Mouse (Mus musculus) cerebellum, postnatal 36 days (tissue): Measurements from ENCODE around the gene Traip.

Experiments
- DNase-seq, 2 experiments: peaks; one replicate each; pipeline ENCODE4 v3.0.0; 2021 to 2022; ENCODE audit warnings: mixed read lengths in 2 of 2

Traip gene

GRCm38 (mm10) chr9:107949922-107950235, at the start of gene Traip:
Gene Traip, plus strand, starts transcription at chr9:107950136.
- no peak for DNase-seq

GRCm38 (mm10) chr9:107900840-107901626, 48.9 kb upstream of the Traip start:
- DNase-seq: peak; percentile 94

GRCm38 (mm10) chr9:107901627-107901914, 48.4 kb upstream of the Traip start:
- DNase-seq: no peak

- peak; percentile 87 to 91 for DNase-seq
Observed at GRCm38 (mm10) chr9:107904726-107905125, 45.2 kb upstream of the Traip start.

- DNase-seq: no peak
Observed at GRCm38 (mm10) chr9:107906252-107906966, 43.5 kb upstream of the Traip start, which contains the start of gene Mst1r. Gene Mst1r, plus strand, starts transcription at chr9:107906873.

GRCm38 (mm10) chr9:107906967-107907800, 42.8 kb upstream of the Traip start:
- no peak for DNase-seq

- no peak for DNase-seq
Observed at GRCm38 (mm10) chr9:107907801-107908120, 42.2 kb upstream of the Traip start.

- DNase-seq: no peak
Observed at GRCm38 (mm10) chr9:107908410-107909158, 41.4 kb upstream of the Traip start.

GRCm38 (mm10) chr9:107910025-107910769, 39.7 kb upstream of the Traip start:
- no peak for DNase-seq

GRCm38 (mm10) chr9:107914764-107915420, 35.0 kb upstream of the Traip start:
- no peak for DNase-seq

GRCm38 (mm10) chr9:107917895-107918608, 31.9 kb upstream of the Traip start:
- no peak for DNase-seq

GRCm38 (mm10) chr9:107918884-107919283, 31.1 kb upstream of the Traip start:
- no peak for DNase-seq

GRCm38 (mm10) chr9:107919441-107919840, 30.5 kb upstream of the Traip start:
- no peak for DNase-seq

- no peak for DNase-seq
Observed at GRCm38 (mm10) chr9:107923021-107923420, 26.9 kb upstream of the Traip start.

- DNase-seq: no peak
Observed at GRCm38 (mm10) chr9:107923956-107924355, 26.0 kb upstream of the Traip start.

GRCm38 (mm10) chr9:107925251-107925650, 24.7 kb upstream of the Traip start:
- DNase-seq: no peak

- no peak for DNase-seq
Observed at GRCm38 (mm10) chr9:107926920-107927420, 23.0 kb upstream of the Traip start.

GRCm38 (mm10) chr9:107927749-107928148, 22.2 kb upstream of the Traip start:
- DNase-seq: no peak

- no peak for DNase-seq
Observed at GRCm38 (mm10) chr9:107928169-107928568, 21.8 kb upstream of the Traip start, which contains the start of gene Actl11. Gene Actl11, plus strand, starts transcription at chr9:107928469.

- no peak for DNase-seq
Observed at GRCm38 (mm10) chr9:107932221-107932620, 17.7 kb upstream of the Traip start.

GRCm38 (mm10) chr9:107934146-107934545, 15.8 kb upstream of the Traip start:
- DNase-seq: no peak
